Mouse (Mus musculus): ENCODE results near the gene Btrc.

DNA sequence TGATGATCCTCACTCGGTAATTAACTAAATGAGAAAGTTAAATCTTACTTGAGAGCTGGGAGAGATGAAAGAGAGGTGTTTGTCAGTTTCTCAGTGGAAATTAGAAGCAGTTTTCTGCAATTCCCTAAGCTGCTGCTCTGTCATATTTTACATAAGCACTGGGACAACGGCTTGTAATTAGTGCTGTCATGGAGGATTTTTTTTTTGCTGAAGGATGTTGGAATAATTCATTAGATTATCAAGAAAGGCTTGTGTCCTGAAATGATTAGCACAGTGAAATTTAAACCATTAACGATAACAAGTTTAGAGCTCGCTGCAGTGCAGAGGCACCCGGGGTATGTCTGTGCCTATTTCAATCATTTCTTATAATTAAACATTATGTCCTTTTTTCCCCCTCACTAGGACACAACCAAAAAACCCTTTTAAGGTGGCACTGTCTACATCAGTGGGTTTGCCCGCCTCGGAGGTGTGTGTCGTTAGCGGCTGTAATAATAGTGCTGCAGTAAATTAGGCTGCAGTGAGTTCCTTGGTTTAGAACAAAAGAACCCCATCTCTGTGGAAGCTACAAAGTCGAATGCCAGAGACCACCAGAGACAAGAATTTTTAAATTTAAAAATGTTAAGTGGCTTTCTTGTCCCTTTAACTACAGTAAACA is 130.7 kb downstream of the Btrc start:
- TF ChIP-seq NRF1 (IDR thresholded peaks at IDR 0.05; ENCODE audit: insufficient read depth, low read depth, low read length, poor library complexity, severe bottlenecking) (no peak), ETS1 (IDR thresholded peaks at IDR 0.05; ENCODE audit: low read depth, low read length) (no peak), E2F4 (IDR thresholded peaks at IDR 0.05; ENCODE audit: borderline replicate concordance, low read depth, low read length) (no peak), NELFE (IDR thresholded peaks at IDR 0.05; ENCODE audit: low read depth, low read length) (no peak), USF1 (IDR thresholded peaks at IDR 0.05; ENCODE audit: low read depth, low read length) (no peak), EP300 (IDR thresholded peaks at IDR 0.05; ENCODE audit: low read depth in 1 of 2, low read length in 2 of 2) (no peak)
